ENCODE assay signal across 14 mouse cellular contexts in the genomic region with DNA sequence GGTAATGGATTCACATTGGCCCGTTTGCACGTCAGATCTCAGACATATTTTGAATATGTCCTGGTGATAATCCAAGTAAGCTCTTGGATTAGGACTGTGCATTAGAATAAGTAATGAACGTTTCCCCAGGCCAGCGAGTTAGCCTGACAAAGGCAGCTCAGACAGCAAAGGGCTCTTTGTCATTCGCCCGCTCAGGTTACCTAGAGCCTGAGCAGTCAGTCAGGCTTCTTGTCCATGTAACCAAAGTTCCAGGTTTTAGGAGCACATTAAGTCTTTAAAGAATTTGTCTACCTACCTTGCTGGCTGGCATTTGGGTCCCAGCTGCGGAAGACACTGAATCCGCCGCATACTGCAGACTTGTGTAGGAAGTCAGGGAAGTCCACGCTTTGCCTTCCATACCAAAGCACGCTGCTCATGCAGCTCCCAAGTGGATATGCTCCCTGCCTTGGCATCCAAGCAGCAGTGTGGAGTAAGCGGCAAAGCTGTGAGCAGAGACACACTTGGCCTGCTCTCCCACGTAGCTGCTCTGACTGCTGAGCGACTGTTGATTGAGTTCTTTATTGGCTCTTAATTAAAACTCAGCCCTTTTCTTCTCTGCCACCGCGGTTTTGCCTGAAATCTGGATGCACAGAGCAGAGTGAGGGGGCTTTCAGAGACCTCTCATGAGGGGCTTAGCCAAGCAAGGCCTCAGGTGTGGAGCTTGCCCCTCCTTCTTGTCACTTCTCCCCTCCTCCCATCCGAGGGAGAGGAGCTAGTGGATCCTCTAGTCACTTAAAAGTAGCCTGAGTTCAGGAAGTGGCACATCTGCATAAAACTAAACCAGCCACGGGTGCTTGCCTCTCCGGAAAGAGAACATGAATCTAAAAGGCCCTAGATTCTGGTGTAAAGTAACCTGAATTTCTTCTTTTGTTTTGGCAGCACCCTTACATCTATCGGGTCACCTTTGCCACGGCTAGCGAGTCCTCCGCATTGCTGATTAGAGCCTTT. TPM values are rescaled to one million over a fixed set of nuclear protein-coding genes. Genes with fewer than 3 reads are reported as not detected.
A peak's percentile ranks its signal among the peaks of the same experiment; 100 is the strongest.
DNase-seq lines count a peak whose midpoint lies in the region.
"Had no signal": no experiment of that assay in that cellular context is flagged by ENCODE, and none has a peak within 500 bp of the region (broad histone marks: within the 10 kb centered on the region; RNA-seq: fewer than 3 reads in every experiment).

No protein-coding gene starts in this region.

- H3K27me3 ChIP-seq in midbrain, embryonic 10.5 days (ENCODE audit: low read depth, poor library complexity, severe bottlenecking), result no peaks in the 10 kb centered on the region
- H3K27me3 ChIP-seq: stomach, embryonic 15.5 days had no signal

- DNase-seq in layer of hippocampus, adult 9-11 months, result peak; percentile 22
- no peak for DNase-seq in layer of hippocampus, postnatal 25 days (ENCODE audit: extremely low spot score in 1 of 2, low spot score in 1 of 2)
- DNase-seq in brain, adult 2 months (ENCODE audit: low read depth, low spot score), result peak; percentile 44
- DNase-seq in midbrain, embryonic 10.5 days (ENCODE audit: low spot score), result no peak
- DNase-seq in thymus, postnatal 25 days, result peak; percentile 42
- no peak for DNase-seq in cerebellum, adult 8-10 months
- no peak for DNase-seq in gastrocnemius, adult 18-20 months (ENCODE audit: low spot score)
- DNase-seq in yolk sac, embryonic 10.5 days (ENCODE audit: low spot score), result no peak
- DNase-seq: heart, adult 2 months; kidney, postnatal 25 days had no signal

- H3K4me3 ChIP-seq in midbrain, embryonic 10.5 days, result no peak overlapping the region
- H3K4me3 ChIP-seq: heart, adult 2 months; left cerebral cortex, adult 2 months; stomach, embryonic 15.5 days had no signal

- H3K9me3 ChIP-seq in midbrain, embryonic 10.5 days (replicated peaks), result no peaks in the 10 kb centered on the region
- H3K9me3 ChIP-seq: stomach, embryonic 15.5 days had no signal

- H3K4me1 ChIP-seq in midbrain, embryonic 10.5 days, result peaks cover 21% of the 10 kb centered on the region
- H3K4me1 ChIP-seq: stomach, embryonic 15.5 days had no signal

- H3K36me3 ChIP-seq in midbrain, embryonic 10.5 days, result peaks cover 13% of the 10 kb centered on the region; the same call in 1 of the 2 replicates

- H3K27ac ChIP-seq in midbrain, embryonic 10.5 days (replicated peaks), result peak overlapping the region; percentile 66
- H3K27ac ChIP-seq: heart, adult 2 months; left cerebral cortex, adult 2 months; liver, embryonic 14.5 days; macrophage; stomach, embryonic 15.5 days had no signal

- 46% methylated on average over 23 of the region's 23 CpGs for WGBS in midbrain, embryonic 10.5 days

RNA-seq across cellular contexts. Expression of a gene that starts 32.8 kb away (rescaled TPM):
- total RNA-seq in layer of hippocampus, postnatal 25 days (2021), result 100 to 1,000 TPM; 184 to 202 TPM
- 214 and 225 TPM in 2 replicates for polyA plus RNA-seq in midbrain, embryonic 10.5 days (2016; fragmentation: Nextera tagmentation; extraction: Ambion mirVana)
- total RNA-seq in gastrocnemius, adult 18-20 months (2021), result 100 to 1,000 TPM; 272 to 299 TPM

RNA-seq across cellular contexts. Expression of a gene that starts 42.0 kb away (rescaled TPM):
- 10 to 100 TPM; 25.4 to 25.6 TPM for total RNA-seq in layer of hippocampus, postnatal 25 days (2021)
- 14.7 and 17.8 TPM in 2 replicates for polyA plus RNA-seq in midbrain, embryonic 10.5 days (2016; fragmentation: Nextera tagmentation; extraction: Ambion mirVana)
- total RNA-seq in gastrocnemius, adult 18-20 months (2021), result 10 to 100 TPM; 12.7 to 14.0 TPM

RNA-seq across cellular contexts. Expression of a gene that starts 59.9 kb away (rescaled TPM):
- 10 to 100 TPM; 27.0 to 29.2 TPM for total RNA-seq in layer of hippocampus, postnatal 25 days (2021)
- polyA plus RNA-seq in midbrain, embryonic 10.5 days (2016; fragmentation: Nextera tagmentation; extraction: Ambion mirVana), result 57.5 and 60.1 TPM in 2 replicates
- 10 to 100 TPM; 28.0 TPM for total RNA-seq in gastrocnemius, adult 18-20 months (2021)

Comparison
In these comparisons a context has a peak if more than half of its experiments do, and no peak if none do; other contexts are left out.
1. DNase-seq: peak in layer of hippocampus, adult 9-11 months (single experiment), brain, adult 2 months (single experiment) and thymus, postnatal 25 days (single experiment); none in layer of hippocampus, postnatal 25 days (0 of 2), midbrain, embryonic 10.5 days (single experiment), cerebellum, adult 8-10 months (single experiment), gastrocnemius, adult 18-20 months (single experiment) and yolk sac, embryonic 10.5 days (single experiment).